Mouse (Mus musculus): ENCODE data around the gene Greb1. TPM values are rescaled to one million over a fixed set of nuclear protein-coding genes. Genes with fewer than 3 reads are reported as not detected.
"Not testable (repeated sequence)": the region's sequence is repeated elsewhere in the genome, so short reads cannot be mapped to it uniquely, and the experiment has no call there.

Greb1 gene
- polyA plus RNA-seq, 1 experiment = not detected

- no peak overlapping the region for H3K4me3 ChIP-seq (ENCODE audit: insufficient read depth, low read depth, low read length)
- H3K4me1 ChIP-seq (ENCODE audit: control insufficient read depth, insufficient read depth, insufficient read length, low read length) = no peaks in the 10 kb centered on the region
- no peak overlapping the region for H3K27ac ChIP-seq (replicated peaks; ENCODE audit: low read depth, low read length)
Observed at GRCm38 (mm10) chr12:16717653-16718052, 83.0 kb downstream of the Greb1 start.

- no peaks in the 10 kb centered on the region for H3K4me1 ChIP-seq (ENCODE audit: control insufficient read depth, insufficient read depth, insufficient read length, low read length)
- no peak overlapping the region for H3K4me3 ChIP-seq (ENCODE audit: insufficient read depth, low read depth, low read length)
- no peak overlapping the region for H3K27ac ChIP-seq (replicated peaks; ENCODE audit: low read depth, low read length)
Observed at GRCm38 (mm10) chr12:16714616-16715015, 86.1 kb downstream of the Greb1 start.

GRCm38 (mm10) chr12:16698691-16699090, 102.0 kb downstream of the Greb1 start:
- peaks cover 6% of the 10 kb centered on the region for H3K4me1 ChIP-seq (ENCODE audit: control insufficient read depth, insufficient read depth, insufficient read length, low read length)
- H3K4me3 ChIP-seq (ENCODE audit: insufficient read depth, low read depth, low read length) = no peak overlapping the region
- H3K27ac ChIP-seq (replicated peaks; ENCODE audit: low read depth, low read length) = no peak overlapping the region

- Histone ChIP-seq H3K27ac (replicated peaks; ENCODE audit: low read depth, low read length) (no peak overlapping the region), H3K4me1 (ENCODE audit: control insufficient read depth, insufficient read depth, insufficient read length, low read length) (peaks cover 7% of the 10 kb centered on the region), H3K4me3 (ENCODE audit: insufficient read depth, low read depth, low read length) (no peak overlapping the region)
Observed at GRCm38 (mm10) chr12:16696146-16696545, 104.5 kb downstream of the Greb1 start.

- not testable (repeated sequence) for H3K4me1 ChIP-seq (ENCODE audit: control insufficient read depth, insufficient read depth, insufficient read length, low read length); H3K4me3 ChIP-seq (ENCODE audit: insufficient read depth, low read depth, low read length); H3K27ac ChIP-seq (replicated peaks; ENCODE audit: low read depth, low read length)
Observed at GRCm38 (mm10) chr12:16695252-16695651, 105.4 kb downstream of the Greb1 start.

- Histone ChIP-seq H3K4me3 (ENCODE audit: insufficient read depth, low read depth, low read length) (no peak overlapping the region), H3K4me1 (ENCODE audit: control insufficient read depth, insufficient read depth, insufficient read length, low read length) (peaks cover 9% of the 10 kb centered on the region)
Observed at GRCm38 (mm10) chr12:16694783-16695182, 105.9 kb downstream of the Greb1 start.

GRCm38 (mm10) chr12:16690631-16691030, 110.1 kb downstream of the Greb1 start:
- no peak overlapping the region for H3K4me3 ChIP-seq (ENCODE audit: insufficient read depth, low read depth, low read length)
- H3K27ac ChIP-seq (replicated peaks; ENCODE audit: low read depth, low read length) = peak overlapping the region; percentile 77
- peaks cover 7% of the 10 kb centered on the region; the same call in 1 of the 2 replicates for H3K4me1 ChIP-seq (ENCODE audit: control insufficient read depth, insufficient read depth, insufficient read length, low read length)

More at GRCm38 (mm10) chr12:16694783-16695182, 105.9 kb downstream of the Greb1 start:
- peak overlapping the region; percentile 49; the same call in 1 of the 2 replicates for H3K27ac ChIP-seq (replicated peaks; ENCODE audit: low read depth, low read length)

GRCm38 (mm10) chr12:16672246-16672645, 128.4 kb downstream of the Greb1 start:
- no peak overlapping the region for H3K27ac ChIP-seq (replicated peaks; ENCODE audit: low read depth, low read length)
- H3K4me3 ChIP-seq (ENCODE audit: insufficient read depth, low read depth, low read length) = no peak overlapping the region
- no peaks in the 10 kb centered on the region for H3K4me1 ChIP-seq (ENCODE audit: control insufficient read depth, insufficient read depth, insufficient read length, low read length)

- no peaks in the 10 kb centered on the region for H3K4me1 ChIP-seq (ENCODE audit: control insufficient read depth, insufficient read depth, insufficient read length, low read length)
- H3K27ac ChIP-seq (replicated peaks; ENCODE audit: low read depth, low read length) = no peak overlapping the region
- no peak overlapping the region for H3K4me3 ChIP-seq (ENCODE audit: insufficient read depth, low read depth, low read length)
Observed at GRCm38 (mm10) chr12:16669176-16669575, 131.5 kb downstream of the Greb1 start.

- Histone ChIP-seq H3K27ac (replicated peaks; ENCODE audit: low read depth, low read length) (no peak overlapping the region), H3K4me1 (ENCODE audit: control insufficient read depth, insufficient read depth, insufficient read length, low read length) (no peaks in the 10 kb centered on the region), H3K4me3 (ENCODE audit: insufficient read depth, low read depth, low read length) (no peak overlapping the region)
Observed at GRCm38 (mm10) chr12:16665022-16665421, 135.7 kb downstream of the Greb1 start.

- no peak overlapping the region for H3K27ac ChIP-seq (replicated peaks; ENCODE audit: low read depth, low read length)
- no peaks in the 10 kb centered on the region for H3K4me1 ChIP-seq (ENCODE audit: control insufficient read depth, insufficient read depth, insufficient read length, low read length)
- H3K4me3 ChIP-seq (ENCODE audit: insufficient read depth, low read depth, low read length) = no peak overlapping the region
Observed at GRCm38 (mm10) chr12:16662955-16663585, 137.6 kb downstream of the Greb1 start.

GRCm38 (mm10) chr12:16661936-16662335, 138.8 kb downstream of the Greb1 start:
- no peak overlapping the region for H3K4me3 ChIP-seq (ENCODE audit: insufficient read depth, low read depth, low read length)
- H3K4me1 ChIP-seq (ENCODE audit: control insufficient read depth, insufficient read depth, insufficient read length, low read length) = no peaks in the 10 kb centered on the region
- H3K27ac ChIP-seq (replicated peaks; ENCODE audit: low read depth, low read length) = no peak overlapping the region

GRCm38 (mm10) chr12:16661459-16661858, 139.2 kb downstream of the Greb1 start:
- H3K27ac ChIP-seq (replicated peaks; ENCODE audit: low read depth, low read length) = no peak overlapping the region
- H3K4me1 ChIP-seq (ENCODE audit: control insufficient read depth, insufficient read depth, insufficient read length, low read length) = no peaks in the 10 kb centered on the region
- no peak overlapping the region for H3K4me3 ChIP-seq (ENCODE audit: insufficient read depth, low read depth, low read length)

- no peak overlapping the region for H3K27ac ChIP-seq (replicated peaks; ENCODE audit: low read depth, low read length)
- no peak overlapping the region for H3K4me3 ChIP-seq (ENCODE audit: insufficient read depth, low read depth, low read length)
- H3K4me1 ChIP-seq (ENCODE audit: control insufficient read depth, insufficient read depth, insufficient read length, low read length) = no peaks in the 10 kb centered on the region
Observed at GRCm38 (mm10) chr12:16656906-16657875, 143.5 kb downstream of the Greb1 start.

- no peak overlapping the region for H3K27ac ChIP-seq (replicated peaks; ENCODE audit: low read depth, low read length)
- H3K4me1 ChIP-seq (ENCODE audit: control insufficient read depth, insufficient read depth, insufficient read length, low read length) = no peaks in the 10 kb centered on the region
- no peak overlapping the region for H3K4me3 ChIP-seq (ENCODE audit: insufficient read depth, low read depth, low read length)
Observed at GRCm38 (mm10) chr12:16655604-16656003, 145.1 kb downstream of the Greb1 start.

Measured in brown adipose tissue, adult 24 weeks (tissue).